Mouse (Mus musculus): ENCODE measurements around the gene Xdh. TPM values are rescaled to one million over a fixed set of nuclear protein-coding genes. Genes with fewer than 3 reads are reported as not detected.

Xdh gene
- polyA plus RNA-seq, 1 experiment from 2014 or later: 0.28 TPM

DNA sequence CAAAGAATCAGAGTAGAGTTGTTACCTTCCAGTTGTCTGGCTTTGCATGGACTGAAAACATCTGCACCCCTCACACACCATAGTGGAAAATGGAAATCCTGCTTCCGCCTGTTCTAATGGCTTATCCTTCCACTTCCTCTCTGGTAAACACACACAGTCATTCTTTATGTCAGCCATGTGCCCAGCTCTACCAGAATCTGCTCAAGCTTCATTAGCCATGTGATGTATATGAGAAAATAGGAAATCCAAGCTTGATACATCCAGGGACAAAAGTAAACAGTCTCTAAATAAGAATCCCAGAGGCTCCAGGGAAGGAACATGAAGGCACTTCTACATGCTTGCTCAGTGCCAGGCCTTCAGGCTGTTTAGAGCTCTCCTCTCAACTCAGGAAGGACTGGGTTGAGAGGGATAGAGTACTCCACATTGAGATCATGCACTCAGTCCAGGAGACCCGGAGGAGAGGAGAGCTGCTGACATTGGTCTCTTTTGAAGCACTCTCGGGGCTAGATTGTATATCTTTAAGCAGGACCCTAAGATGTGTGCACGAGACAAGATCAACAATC is 17.4 kb downstream of the Xdh start:
- H3K4me3 ChIP-seq (ENCODE audit: low read length): no peak overlapping the region
- no peak overlapping the region for H3K27ac ChIP-seq (ENCODE audit: low read depth, low read length)
- no peak overlapping the region for H3K9ac ChIP-seq (ENCODE audit: low read depth, low read length)
- 88% methylated on average over 4 of the region's 4 CpGs for WGBS
- H3K4me1 ChIP-seq (ENCODE audit: control insufficient read depth, insufficient read depth, low read depth, low read length): no peaks in the 10 kb centered on the region
- no peak for ATAC-seq
- no peaks in the 10 kb centered on the region for H3K9me3 ChIP-seq (ENCODE audit: control insufficient read depth, low read length)
- no peak overlapping the region for H3K4me2 ChIP-seq (ENCODE audit: low read length)
- no peaks in the 10 kb centered on the region for H3K36me3 ChIP-seq (ENCODE audit: control insufficient read depth, insufficient read depth, low read length)
- H3K27me3 ChIP-seq (replicated peaks; ENCODE audit: control insufficient read depth, insufficient read depth, low read length): no peaks in the 10 kb centered on the region

GRCm38 (mm10) chr17:73919520-73919919 is 30.5 kb downstream of the Xdh start:
- Histone ChIP-seq H3K9ac (ENCODE audit: low read depth, low read length) (no peak overlapping the region), H3K4me3 (ENCODE audit: low read length) (no peak overlapping the region), H3K36me3 (ENCODE audit: control insufficient read depth, insufficient read depth, low read length) (no peaks in the 10 kb centered on the region), H3K27ac (ENCODE audit: low read depth, low read length) (no peak overlapping the region), H3K4me1 (ENCODE audit: control insufficient read depth, insufficient read depth, low read depth, low read length) (no peaks in the 10 kb centered on the region), H3K9me3 (ENCODE audit: control insufficient read depth, low read length) (no peaks in the 10 kb centered on the region), H3K4me2 (ENCODE audit: low read length) (no peak overlapping the region), H3K27me3 (replicated peaks; ENCODE audit: control insufficient read depth, insufficient read depth, low read length) (no peaks in the 10 kb centered on the region)
- peak; percentile 84 for ATAC-seq
- WGBS: 53% methylated on average over 8 of the region's 8 CpGs

- 60% methylated on average over 7 of the region's 7 CpGs for WGBS
- H3K27ac ChIP-seq (ENCODE audit: low read depth, low read length): no peak overlapping the region
- H3K4me1 ChIP-seq (ENCODE audit: control insufficient read depth, insufficient read depth, low read depth, low read length): no peaks in the 10 kb centered on the region
- H3K27me3 ChIP-seq (replicated peaks; ENCODE audit: control insufficient read depth, insufficient read depth, low read length): no peaks in the 10 kb centered on the region
- H3K36me3 ChIP-seq (ENCODE audit: control insufficient read depth, insufficient read depth, low read length): no peaks in the 10 kb centered on the region
- H3K4me2 ChIP-seq (ENCODE audit: low read length): no peak overlapping the region
- H3K4me3 ChIP-seq (ENCODE audit: low read length): no peak overlapping the region
- H3K9me3 ChIP-seq (ENCODE audit: control insufficient read depth, low read length): no peaks in the 10 kb centered on the region
- ATAC-seq: peak; percentile 61
- no peak overlapping the region for H3K9ac ChIP-seq (ENCODE audit: low read depth, low read length)
Measured at GRCm38 (mm10) chr17:73918944-73919381, 31.0 kb downstream of the Xdh start.

- WGBS: 96% methylated on average over 3 of the region's 3 CpGs
- no peak overlapping the region for H3K9ac ChIP-seq (ENCODE audit: low read depth, low read length)
- H3K27me3 ChIP-seq (replicated peaks; ENCODE audit: control insufficient read depth, insufficient read depth, low read length): no peaks in the 10 kb centered on the region
- no peak overlapping the region for H3K4me2 ChIP-seq (ENCODE audit: low read length)
- no peaks in the 10 kb centered on the region for H3K4me1 ChIP-seq (ENCODE audit: control insufficient read depth, insufficient read depth, low read depth, low read length)
- H3K36me3 ChIP-seq (ENCODE audit: control insufficient read depth, insufficient read depth, low read length): no peaks in the 10 kb centered on the region
- H3K9me3 ChIP-seq (ENCODE audit: control insufficient read depth, low read length): no peaks in the 10 kb centered on the region
- H3K4me3 ChIP-seq (ENCODE audit: low read length): no peak overlapping the region
- H3K27ac ChIP-seq (ENCODE audit: low read depth, low read length): no peak overlapping the region
- ATAC-seq: no peak
Measured at GRCm38 (mm10) chr17:73918138-73918537, 31.9 kb downstream of the Xdh start.

- no peaks in the 10 kb centered on the region for H3K9me3 ChIP-seq (ENCODE audit: control insufficient read depth, low read length)
- H3K36me3 ChIP-seq (ENCODE audit: control insufficient read depth, insufficient read depth, low read length): no peaks in the 10 kb centered on the region
- H3K4me3 ChIP-seq (ENCODE audit: low read length): no peak overlapping the region
- no peaks in the 10 kb centered on the region for H3K27me3 ChIP-seq (replicated peaks; ENCODE audit: control insufficient read depth, insufficient read depth, low read length)
- H3K4me2 ChIP-seq (ENCODE audit: low read length): no peak overlapping the region
- no peak overlapping the region for H3K9ac ChIP-seq (ENCODE audit: low read depth, low read length)
- ATAC-seq: no peak
- 85% methylated on average over 5 of the region's 5 CpGs for WGBS
- no peak overlapping the region for H3K27ac ChIP-seq (ENCODE audit: low read depth, low read length)
- H3K4me1 ChIP-seq (ENCODE audit: control insufficient read depth, insufficient read depth, low read depth, low read length): no peaks in the 10 kb centered on the region
Measured at GRCm38 (mm10) chr17:73917713-73918112, 32.3 kb downstream of the Xdh start.

DNA sequence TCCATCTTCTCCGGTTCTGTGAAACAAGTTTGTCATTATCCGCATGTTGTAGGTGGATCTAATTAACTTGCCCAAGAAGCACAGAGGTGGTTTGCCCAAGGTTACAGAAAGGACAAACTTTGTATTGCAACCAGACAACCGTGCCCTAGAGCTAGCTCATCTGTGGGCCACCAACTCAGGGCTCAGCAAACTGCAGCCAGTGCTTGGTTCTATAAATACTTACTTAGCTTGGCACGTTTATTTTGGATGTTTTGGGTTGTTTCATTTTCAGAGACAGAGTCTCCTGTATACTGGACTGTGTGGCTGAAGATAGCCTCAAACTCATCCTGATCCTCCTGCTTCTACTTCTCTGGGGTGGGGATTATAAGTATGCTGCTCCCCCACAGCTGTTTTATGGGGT is 35.3 kb downstream of the Xdh start:
- Histone ChIP-seq H3K27ac (ENCODE audit: low read depth, low read length) (no peak overlapping the region), H3K27me3 (replicated peaks; ENCODE audit: control insufficient read depth, insufficient read depth, low read length) (no peaks in the 10 kb centered on the region), H3K36me3 (ENCODE audit: control insufficient read depth, insufficient read depth, low read length) (no peaks in the 10 kb centered on the region), H3K9me3 (ENCODE audit: control insufficient read depth, low read length) (no peaks in the 10 kb centered on the region), H3K4me2 (ENCODE audit: low read length) (no peak overlapping the region), H3K4me3 (ENCODE audit: low read length) (no peak overlapping the region), H3K9ac (ENCODE audit: low read depth, low read length) (no peak overlapping the region), H3K4me1 (ENCODE audit: control insufficient read depth, insufficient read depth, low read depth, low read length) (no peaks in the 10 kb centered on the region)
- WGBS: 82% methylated on average over 4 of the region's 4 CpGs
- ATAC-seq: no peak

DNA sequence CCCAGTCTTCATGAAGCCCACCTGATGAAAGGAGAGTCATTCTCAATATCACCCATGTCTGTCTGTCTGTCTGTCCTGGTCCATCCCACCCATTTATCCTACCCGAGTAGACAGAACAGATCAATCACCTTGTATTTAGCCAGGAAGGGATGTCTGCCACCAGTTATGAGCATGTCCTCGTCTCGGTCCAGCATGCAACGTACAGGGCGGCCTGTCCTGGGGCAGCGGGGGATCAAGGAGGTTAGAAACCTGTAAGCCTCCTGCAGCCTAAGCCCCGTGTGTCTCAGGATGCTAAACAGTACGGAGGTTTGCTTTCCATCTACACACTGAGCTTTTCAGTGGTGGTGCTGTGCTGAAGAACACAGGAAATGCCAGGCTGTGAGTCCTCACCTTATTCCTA is 43.9 kb downstream of the Xdh start:
- H3K4me3 ChIP-seq (ENCODE audit: low read length): no peak overlapping the region
- no peak overlapping the region for H3K27ac ChIP-seq (ENCODE audit: low read depth, low read length)
- no peaks in the 10 kb centered on the region for H3K36me3 ChIP-seq (ENCODE audit: control insufficient read depth, insufficient read depth, low read length)
- no peak for ATAC-seq
- no peaks in the 10 kb centered on the region for H3K9me3 ChIP-seq (ENCODE audit: control insufficient read depth, low read length)
- no peaks in the 10 kb centered on the region for H3K27me3 ChIP-seq (replicated peaks; ENCODE audit: control insufficient read depth, insufficient read depth, low read length)
- H3K4me1 ChIP-seq (ENCODE audit: control insufficient read depth, insufficient read depth, low read depth, low read length): no peaks in the 10 kb centered on the region
- H3K4me2 ChIP-seq (ENCODE audit: low read length): no peak overlapping the region
- H3K9ac ChIP-seq (ENCODE audit: low read depth, low read length): no peak overlapping the region
- WGBS: 87% methylated on average over 8 of the region's 8 CpGs

DNA sequence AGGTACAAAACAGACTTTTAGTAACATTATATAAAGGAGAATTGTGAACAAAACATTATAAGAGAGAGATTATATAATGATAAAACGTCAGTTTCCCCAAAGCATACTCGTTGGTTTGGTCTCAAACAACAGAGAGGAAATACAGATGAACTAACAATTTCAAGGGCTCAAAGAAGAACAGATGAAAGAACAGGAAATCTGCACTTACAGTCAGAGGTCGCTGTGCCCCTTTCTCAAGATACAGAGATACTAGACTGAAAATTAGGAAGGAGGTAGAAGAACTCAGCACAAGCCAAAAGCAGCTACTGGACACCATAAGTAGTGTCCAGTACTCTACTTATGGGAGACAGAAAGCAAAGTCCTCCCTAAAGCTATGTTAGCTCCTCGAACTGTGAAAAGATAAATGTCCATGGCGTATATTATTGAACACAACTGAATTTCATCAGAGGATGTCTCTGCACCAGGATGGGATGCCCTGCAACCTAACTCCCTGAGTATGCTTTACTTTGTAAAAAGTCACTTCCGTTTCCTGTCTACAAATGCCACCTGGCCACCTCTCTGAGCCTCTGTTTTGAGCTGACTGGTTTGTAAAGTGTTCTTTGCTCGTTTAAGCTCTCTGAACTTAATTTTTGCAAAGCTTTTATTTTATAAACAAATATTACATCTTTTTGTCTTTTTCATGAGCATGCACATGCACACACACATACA is 44.8 kb downstream of the Xdh start:
- no peaks in the 10 kb centered on the region for H3K4me1 ChIP-seq (ENCODE audit: control insufficient read depth, insufficient read depth, low read depth, low read length)
- H3K9ac ChIP-seq (ENCODE audit: low read depth, low read length): no peak overlapping the region
- H3K27me3 ChIP-seq (replicated peaks; ENCODE audit: control insufficient read depth, insufficient read depth, low read length): no peaks in the 10 kb centered on the region
- H3K27ac ChIP-seq (ENCODE audit: low read depth, low read length): no peak overlapping the region
- no peaks in the 10 kb centered on the region for H3K36me3 ChIP-seq (ENCODE audit: control insufficient read depth, insufficient read depth, low read length)
- no peaks in the 10 kb centered on the region for H3K9me3 ChIP-seq (ENCODE audit: control insufficient read depth, low read length)
- H3K4me2 ChIP-seq (ENCODE audit: low read length): no peak overlapping the region
- no peak overlapping the region for H3K4me3 ChIP-seq (ENCODE audit: low read length)
- 90% methylated on average over 7 of the region's 7 CpGs for WGBS
- no peak for ATAC-seq

GRCm38 (mm10) chr17:73903121-73903520 is 46.9 kb downstream of the Xdh start:
- Histone ChIP-seq H3K4me1 (ENCODE audit: control insufficient read depth, insufficient read depth, low read depth, low read length) (no peaks in the 10 kb centered on the region), H3K9ac (ENCODE audit: low read depth, low read length) (no peak overlapping the region), H3K4me2 (ENCODE audit: low read length) (no peak overlapping the region), H3K4me3 (ENCODE audit: low read length) (no peak overlapping the region), H3K27me3 (replicated peaks; ENCODE audit: control insufficient read depth, insufficient read depth, low read length) (no peaks in the 10 kb centered on the region), H3K36me3 (ENCODE audit: control insufficient read depth, insufficient read depth, low read length) (no peaks in the 10 kb centered on the region), H3K27ac (ENCODE audit: low read depth, low read length) (no peak overlapping the region), H3K9me3 (ENCODE audit: control insufficient read depth, low read length) (no peaks in the 10 kb centered on the region)
- ATAC-seq: no peak
- 93% methylated on average over 1 of the region's 1 CpGs for WGBS
